Mouse (Mus musculus) cerebellum, adult 11-12 months (tissue): ENCODE measurements around the gene Tmem218.

Source experiments
- DNase-seq: peaks from one replicate; pipeline ENCODE4 v3.0.0; 2022

Tmem218 gene

DNA sequence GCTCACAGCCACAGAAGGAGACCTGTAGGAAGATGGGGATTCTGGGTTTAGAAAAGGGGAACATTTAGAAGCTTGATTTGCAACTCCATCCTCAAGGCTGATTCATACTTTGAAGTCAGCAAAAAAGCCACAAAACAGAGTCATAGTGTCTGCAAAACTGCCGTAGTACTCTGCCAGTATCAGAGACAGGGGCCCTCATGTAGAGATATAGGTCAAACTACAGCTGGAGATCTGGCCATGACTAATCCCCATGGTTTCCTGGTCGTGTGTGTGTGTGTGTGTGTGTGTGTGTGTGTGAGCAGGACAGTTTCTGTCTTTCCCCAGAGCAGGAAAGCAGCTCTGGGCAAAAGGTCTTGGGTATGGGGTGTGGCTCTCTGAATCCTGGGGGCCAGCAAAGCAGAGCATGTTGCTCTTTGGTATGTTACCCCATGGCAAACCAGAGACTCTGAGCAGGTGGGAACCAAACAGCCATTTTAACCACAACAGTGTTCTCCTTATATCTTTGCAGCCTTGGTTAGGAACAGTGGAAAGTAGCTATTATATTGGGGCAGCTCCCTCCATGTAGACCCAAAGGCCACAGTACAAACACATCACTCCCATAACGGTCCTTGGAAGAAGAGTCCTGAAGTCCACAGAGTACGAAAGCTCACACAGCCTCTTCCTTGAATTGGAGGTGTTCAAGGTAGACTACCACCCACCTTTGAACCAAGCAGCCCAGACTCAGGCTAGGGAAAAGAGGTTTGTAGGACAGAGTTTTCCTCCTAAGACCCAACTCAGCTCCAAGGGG lies 28.1 kb downstream of the Tmem218 start:
- DNase-seq: no peak

DNA sequence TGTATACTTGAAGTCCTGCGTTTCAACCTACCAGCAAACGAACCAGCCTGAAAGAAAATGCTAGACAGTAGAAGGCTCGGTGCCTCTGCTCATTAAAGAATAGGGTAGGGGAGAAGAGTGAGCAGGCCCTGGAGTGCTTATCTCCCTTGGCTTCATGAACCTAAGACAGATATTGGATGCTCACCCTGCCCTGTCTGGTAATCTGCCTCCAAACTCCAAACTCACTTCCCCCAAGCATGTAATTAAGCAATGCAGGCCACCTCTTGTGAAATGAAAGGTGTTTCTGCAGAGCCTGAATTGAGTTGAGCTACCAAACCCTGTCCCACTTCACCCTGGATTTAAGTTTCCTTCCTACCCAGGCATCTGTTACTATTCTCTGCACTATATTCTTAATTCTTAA lies 34.7 kb downstream of the Tmem218 start:
- DNase-seq: no peak

DNA sequence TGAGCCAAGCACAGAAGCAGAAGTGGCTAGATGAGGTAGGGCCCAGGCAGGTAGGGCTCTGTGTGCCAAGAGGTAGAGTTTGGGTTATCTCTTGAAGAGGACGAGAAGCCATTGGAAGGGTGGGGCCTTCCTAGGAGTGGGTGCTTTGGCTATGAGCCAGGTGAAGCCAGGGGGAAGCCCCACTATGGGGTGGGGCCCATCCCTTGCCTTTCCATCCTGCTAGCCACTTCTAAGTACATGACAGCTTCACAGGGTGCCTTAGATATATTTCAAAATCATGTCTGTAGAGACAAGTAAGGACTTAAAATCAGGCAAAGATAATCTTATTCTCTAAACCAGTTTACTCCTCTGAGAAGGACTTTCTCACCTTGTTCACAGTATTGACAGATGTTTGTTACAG lies 36.6 kb downstream of the Tmem218 start:
- no peak for DNase-seq

DNA sequence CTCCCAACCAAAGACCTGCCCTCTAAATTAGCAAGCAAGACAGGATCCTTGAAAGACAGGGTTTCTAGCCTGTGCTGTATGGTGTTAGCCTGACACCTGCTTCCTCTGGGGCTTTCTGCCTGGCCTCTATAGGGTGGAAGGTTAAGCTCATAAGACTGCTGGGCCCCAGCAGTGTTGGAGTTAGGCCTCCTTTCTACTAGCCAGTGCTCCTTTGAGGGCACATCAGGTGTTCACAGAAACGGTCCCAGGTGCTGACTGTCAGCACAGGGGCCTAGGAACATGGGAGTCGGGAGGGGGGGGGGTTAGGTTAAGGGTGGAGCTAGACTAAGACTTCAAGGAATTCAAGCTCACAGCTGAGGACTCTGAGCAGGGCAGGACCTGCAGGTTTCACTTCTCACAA lies 37.4 kb downstream of the Tmem218 start:
- no peak for DNase-seq

DNA sequence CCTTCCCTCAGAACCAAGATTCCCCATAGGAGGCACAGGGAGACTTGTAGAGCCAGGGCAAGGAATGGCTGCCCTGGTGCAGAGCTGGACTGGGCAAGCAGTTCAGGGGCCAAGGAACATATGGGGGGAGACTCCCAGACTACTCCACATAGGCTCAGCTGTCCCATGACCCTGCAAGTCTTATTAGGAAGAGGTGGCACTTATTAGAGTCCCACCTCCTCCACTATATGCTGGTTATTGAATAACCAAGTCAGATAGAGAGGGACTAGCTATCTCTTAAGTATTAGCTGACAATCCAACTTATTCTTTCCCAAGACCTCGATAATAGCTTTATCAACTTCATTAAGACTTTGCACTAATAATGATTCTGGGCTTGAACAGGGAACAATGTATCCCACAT lies 37.8 kb downstream of the Tmem218 start:
- DNase-seq: no peak

DNA sequence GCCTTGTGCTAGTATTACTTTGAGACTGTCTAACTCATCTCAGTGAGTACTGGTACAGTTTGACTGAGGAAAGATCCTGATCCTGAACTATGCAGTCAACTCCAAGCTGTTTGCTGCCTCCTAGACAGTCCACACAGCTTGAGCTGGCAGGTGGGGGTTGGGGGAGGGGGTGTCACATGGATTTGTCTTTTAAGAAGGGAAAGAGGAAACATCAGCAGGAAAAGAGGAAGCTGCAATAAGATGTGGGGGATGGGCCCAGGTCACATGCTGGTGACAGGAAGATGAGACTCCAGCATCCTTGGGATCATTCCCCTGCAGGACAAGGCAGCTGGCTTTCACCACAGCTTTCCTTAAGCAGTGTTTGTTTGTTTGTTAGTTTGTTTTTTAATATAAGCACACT lies 39.4 kb downstream of the Tmem218 start:
- DNase-seq: no peak

DNA sequence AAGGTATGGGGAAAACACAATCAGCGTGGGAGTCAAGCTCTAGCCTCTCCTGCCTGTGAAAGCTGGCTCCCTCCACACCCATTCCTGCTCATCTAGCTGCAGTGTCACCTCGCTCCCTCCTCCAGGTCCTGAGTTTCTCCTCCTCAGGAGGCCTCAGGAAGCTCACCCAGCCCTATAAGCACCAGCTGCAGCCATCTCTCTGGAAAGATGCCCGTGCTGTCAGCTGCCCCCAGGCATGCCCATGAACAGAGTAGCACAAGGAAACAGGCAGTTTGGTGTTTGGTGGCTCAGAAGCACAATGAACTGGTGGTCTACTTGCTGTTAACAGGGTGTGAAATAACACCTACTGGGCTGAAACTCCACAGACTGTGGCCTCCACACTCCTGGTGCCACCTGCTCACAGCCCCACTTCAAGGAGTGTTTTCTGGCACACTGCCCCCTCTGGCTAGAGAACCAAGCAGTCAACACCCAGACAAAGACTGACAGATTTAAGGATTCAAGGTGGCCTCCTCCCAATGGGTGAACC lies 40.4 kb downstream of the Tmem218 start:
- DNase-seq: no peak

DNA sequence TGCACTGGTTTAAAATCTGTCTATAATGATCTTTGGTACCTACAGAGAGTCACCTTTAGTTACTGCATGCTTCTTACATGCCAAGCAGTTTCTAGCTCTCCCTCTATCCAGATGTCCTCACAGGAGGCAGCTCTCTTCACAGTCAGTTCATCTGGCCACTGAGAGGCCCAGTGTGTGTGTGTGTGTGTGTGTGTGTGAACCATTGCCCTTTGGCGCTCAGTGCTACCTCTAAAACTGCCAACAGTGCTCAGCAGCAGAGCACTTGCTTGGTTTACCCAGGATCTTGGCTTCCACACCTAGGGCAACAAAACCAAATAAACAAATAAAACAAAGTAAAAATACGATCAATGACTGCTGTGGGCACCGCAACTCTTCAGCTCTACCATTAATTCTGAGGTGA lies 42.0 kb downstream of the Tmem218 start:
- DNase-seq: no peak

DNA sequence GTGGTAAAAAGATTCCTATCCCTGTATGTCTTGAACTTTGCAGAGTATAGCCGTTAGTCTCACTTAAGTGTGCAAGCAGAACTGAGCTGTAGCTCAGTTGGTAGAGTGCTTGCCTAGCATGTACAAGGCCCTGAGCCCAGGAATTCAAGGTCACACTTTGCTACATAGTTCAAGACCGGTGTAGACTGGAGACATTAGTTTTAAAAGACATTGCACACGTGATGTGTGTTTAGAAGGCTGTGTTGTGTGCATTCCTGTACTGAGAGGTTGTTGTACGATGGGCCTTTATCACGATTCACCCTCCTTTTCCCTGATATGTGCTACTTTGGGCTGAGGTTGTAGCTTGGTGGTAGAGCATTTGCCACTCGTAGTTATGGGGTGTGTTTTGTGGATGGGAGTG lies 42.6 kb downstream of the Tmem218 start:
- no peak for DNase-seq

DNA sequence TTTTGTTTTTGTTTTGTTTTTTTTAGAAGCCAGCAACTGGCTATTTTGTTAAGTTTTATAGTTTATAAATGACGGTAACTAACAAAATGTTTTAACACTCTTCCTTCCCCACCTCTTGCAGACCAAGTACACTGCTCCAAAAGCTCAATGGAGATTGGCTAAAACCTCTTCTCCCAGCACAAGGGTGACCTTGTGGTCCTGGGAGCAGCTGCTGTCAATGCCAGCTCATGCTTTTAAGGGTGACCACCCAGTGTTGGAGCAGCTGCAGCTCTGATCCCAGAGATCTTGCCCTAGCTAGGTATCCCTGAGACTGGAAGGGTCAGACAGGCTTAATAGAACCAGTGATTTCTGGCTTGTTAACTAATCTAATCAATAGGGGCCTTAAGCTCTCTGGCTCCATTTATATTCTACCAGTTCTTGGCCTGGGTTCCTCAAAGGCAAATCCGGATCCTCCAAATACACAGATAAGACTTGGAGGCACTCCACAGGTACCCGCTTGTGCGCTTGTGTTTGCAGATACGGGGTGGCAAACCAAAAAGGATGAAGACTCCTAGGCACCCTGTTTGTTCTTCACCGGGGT lies 46.6 kb downstream of the Tmem218 start:
- DNase-seq: no peak

DNA sequence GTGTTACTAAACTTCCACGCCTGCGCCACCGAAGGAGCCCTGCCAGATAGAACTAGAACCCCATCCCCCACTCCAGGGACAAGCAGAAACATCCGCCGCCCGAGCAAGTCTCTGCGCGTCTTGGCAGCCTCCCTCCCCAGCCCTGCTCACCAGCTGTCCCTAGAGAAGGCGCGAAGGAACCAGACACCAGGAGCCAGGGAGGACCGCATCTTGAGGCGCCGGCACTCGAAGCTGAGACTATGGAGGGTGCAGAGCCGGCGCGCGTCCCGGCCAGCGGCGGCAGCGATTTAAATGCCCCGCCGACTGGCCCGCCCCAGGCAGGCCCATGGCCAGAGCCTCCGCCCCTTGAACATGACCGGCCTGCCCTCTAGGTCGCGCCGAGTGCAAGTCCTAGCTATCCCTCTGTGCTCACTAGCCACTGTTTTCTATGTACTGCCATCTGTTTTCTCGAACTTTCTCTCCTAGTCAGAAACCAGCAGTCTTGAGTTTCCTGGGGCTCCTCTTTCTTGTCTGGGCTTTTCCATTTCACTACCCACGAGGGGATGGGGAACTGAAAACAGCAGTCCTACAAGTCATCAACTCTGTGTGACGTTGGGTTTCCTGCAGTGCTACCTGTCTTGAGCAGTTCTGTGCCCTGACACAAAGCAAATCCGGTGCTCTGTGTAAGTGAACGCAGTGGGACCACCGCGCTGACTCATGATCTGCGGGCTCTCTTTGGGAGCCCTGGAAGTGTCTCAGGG lies 47.3 kb downstream of the Tmem218 start, which contains the start of gene Slc37a2:
Slc37a2 (minus strand) TSS at position 590 of the 740 bp plus-strand sequence.
- DNase-seq: no peak

DNA sequence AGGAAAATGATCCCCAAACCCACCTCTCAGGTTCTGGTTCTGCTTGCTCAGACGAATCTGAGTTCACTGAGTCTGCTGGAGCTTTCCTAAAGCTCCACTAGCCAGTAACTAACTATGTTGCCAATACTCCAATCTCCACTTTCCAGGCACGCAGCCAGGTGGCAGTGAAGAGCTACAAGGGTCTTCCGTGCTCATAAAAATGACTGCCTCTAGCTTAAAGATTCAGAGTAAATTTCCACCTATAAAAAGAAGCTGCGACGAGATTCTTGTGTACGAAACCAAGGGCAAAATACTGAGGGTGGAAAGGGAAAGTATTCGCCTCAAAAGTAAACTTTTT lies 47.8 kb downstream of the Tmem218 start:
- DNase-seq: no peak

DNA sequence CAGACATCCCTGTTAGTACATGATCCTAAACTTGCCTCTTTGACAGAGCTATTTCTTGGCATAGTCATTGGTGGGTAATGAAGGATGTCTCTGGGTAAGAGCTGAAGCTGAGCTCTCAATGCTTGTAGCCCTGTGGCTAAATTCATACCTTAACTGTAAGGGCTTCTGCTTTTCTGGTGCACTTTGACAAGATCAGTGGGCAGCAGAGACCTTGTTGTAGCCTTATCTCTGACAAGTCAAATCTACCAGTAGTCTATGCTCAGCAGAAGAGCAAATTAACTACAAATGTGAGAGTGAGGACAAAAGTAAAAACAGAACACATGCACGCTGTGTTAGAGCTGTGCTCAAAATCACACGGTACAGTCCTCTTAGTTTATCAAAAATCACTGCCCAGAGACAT lies 58.6 kb downstream of the Tmem218 start:
- DNase-seq: no peak
